ENCODE assay signal across 9 mouse cellular contexts in the genomic region with DNA sequence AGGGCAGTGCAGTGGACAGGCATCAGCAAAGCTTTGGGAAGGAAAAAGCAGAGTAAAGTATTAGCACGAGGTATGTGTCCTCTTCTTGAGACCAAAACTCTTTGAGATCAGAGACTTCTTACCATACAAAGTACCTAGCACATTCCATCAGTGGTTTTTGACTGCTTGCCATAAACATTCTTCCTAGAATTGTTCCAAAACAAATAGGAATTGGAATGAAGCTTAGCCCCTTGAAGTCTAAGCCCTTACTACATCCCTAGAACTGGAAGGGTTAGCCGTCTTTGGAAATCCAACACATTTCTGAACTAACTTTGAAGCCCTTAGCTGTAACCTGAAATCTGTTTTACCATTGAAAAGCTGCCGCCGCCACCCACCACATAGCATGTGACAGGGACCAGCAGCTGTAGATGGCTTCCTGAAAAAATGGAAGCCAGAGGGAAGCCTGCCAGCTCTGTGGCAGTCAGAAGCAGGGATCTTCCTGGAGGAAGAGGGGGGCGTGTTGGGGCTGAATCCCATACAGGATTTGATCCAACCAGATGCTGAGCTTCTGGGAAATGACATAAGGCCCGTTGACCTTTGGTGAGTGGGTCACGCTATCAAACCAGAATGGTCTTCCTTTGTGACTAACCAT. TPM values are rescaled to one million over a fixed set of nuclear protein-coding genes. Genes with fewer than 3 reads are reported as not detected.
DNase-seq lines count a peak whose midpoint lies in the region; ATAC-seq lines count a peak whose summit lies in the region.
"Had no signal": no experiment of that assay in that cellular context is flagged by ENCODE, and none has a peak within 500 bp of the region (broad histone marks: within the 10 kb centered on the region; RNA-seq: fewer than 3 reads in every experiment).

No protein-coding gene starts in this region.

- no peaks in the 10 kb centered on the region for H3K4me1 ChIP-seq in liver, embryonic 11.5 days (replicated peaks; ENCODE audit: control insufficient read depth, insufficient read depth, low read length)
- H3K4me1 ChIP-seq in neural tube, embryonic 15.5 days, result no peaks in the 10 kb centered on the region

- no peaks in the 10 kb centered on the region for H3K27me3 ChIP-seq in liver, embryonic 11.5 days (replicated peaks; ENCODE audit: control insufficient read depth, insufficient read depth, low read length)
- H3K27me3 ChIP-seq in neural tube, embryonic 15.5 days (replicated peaks), result no peaks in the 10 kb centered on the region
- H3K27me3 ChIP-seq: neural tube, embryonic 13.5 days had no signal

- no peak overlapping the region for H3K4me2 ChIP-seq in liver, embryonic 11.5 days
- H3K4me2 ChIP-seq in neural tube, embryonic 15.5 days, result no peak overlapping the region
- H3K4me2 ChIP-seq: neural tube, embryonic 13.5 days had no signal

- intact Hi-C loops in left cerebral cortex, postnatal 36 days (cut with DNase I), result loop anchor here (2.0 to 10.0 kb wide), 4 partner anchors 35 to 743 kb away; a partner anchor contains a TSS

- peak; percentile 44 for DNase-seq in NIH3T3 (ENCODE audit: low read depth)
- DNase-seq in brain, adult 2 months (ENCODE audit: low read depth, low spot score), result peak; percentile 81
- DNase-seq in kidney, adult 18-20 months, result peak; percentile 54
- peak; percentile 64 to 71 for DNase-seq in left cerebral cortex, postnatal 36 days (ENCODE audit: low spot score in 2 of 2)
- no peak for DNase-seq in liver, embryonic 11.5 days (ENCODE audit: low spot score)

- H3K9me3 ChIP-seq in liver, embryonic 11.5 days (ENCODE audit: control insufficient read depth, low read length), result no peaks in the 10 kb centered on the region
- no peaks in the 10 kb centered on the region for H3K9me3 ChIP-seq in neural tube, embryonic 15.5 days (replicated peaks)
- H3K9me3 ChIP-seq: neural tube, embryonic 13.5 days had no signal

- no peak overlapping the region for H3K4me3 ChIP-seq in liver, embryonic 11.5 days (ENCODE audit: low read depth, low read length)
- no peak overlapping the region for H3K4me3 ChIP-seq in neural tube, embryonic 15.5 days (replicated peaks)
- H3K4me3 ChIP-seq: neural tube, embryonic 13.5 days had no signal

- WGBS in liver, embryonic 11.5 days, result 89% methylated on average over 7 of the region's 7 CpGs
- 91% methylated on average over 7 of the region's 7 CpGs for WGBS in neural tube, embryonic 15.5 days

- no peak overlapping the region for H3K9ac ChIP-seq in liver, embryonic 11.5 days (ENCODE audit: low read depth, low read length)
- H3K9ac ChIP-seq in neural tube, embryonic 15.5 days (replicated peaks), result no peak overlapping the region
- H3K9ac ChIP-seq: neural tube, embryonic 13.5 days had no signal

- ATAC-seq in liver, embryonic 11.5 days (replicated peaks; ENCODE audit: low FRiP score), result no peak
- no peak for ATAC-seq in megakaryocyte-erythroid progenitor cell, adult 5-6 weeks (replicated peaks; ENCODE audit: low FRiP score, low TSS enrichment, poor library complexity, severe bottlenecking)
- ATAC-seq in neural tube, embryonic 15.5 days (ENCODE audit: low FRiP score), result no peak
- ATAC-seq: hindbrain, postnatal 0 days had no signal

- no peak overlapping the region for H3K27ac ChIP-seq in liver, embryonic 11.5 days (ENCODE audit: low read depth, low read length)
- no peak overlapping the region for H3K27ac ChIP-seq in neural tube, embryonic 15.5 days (replicated peaks)
- H3K27ac ChIP-seq: hindbrain, postnatal 0 days; neural tube, embryonic 13.5 days had no signal

- H3K36me3 ChIP-seq in liver, embryonic 11.5 days (ENCODE audit: control insufficient read depth, insufficient read depth, low read length), result peaks cover 12% of the 10 kb centered on the region
- peaks cover 30% of the 10 kb centered on the region for H3K36me3 ChIP-seq in neural tube, embryonic 15.5 days

RNA-seq across cellular contexts. Expression of a gene that starts 34.5 kb away (rescaled TPM):
- total RNA-seq in left cerebral cortex, postnatal 36 days (2021), result 10 to 100 TPM; 17.7 to 17.9 TPM
- 18.5 and 18.6 TPM in 2 replicates for polyA plus RNA-seq in liver, embryonic 11.5 days (2014; fragmentation: Nextera tagmentation; extraction: Ambion mirVana)
- total RNA-seq in megakaryocyte-erythroid progenitor cell, adult 5-6 weeks (2014; fragmentation: Nextera tagmentation), result 18.2 and 23.9 TPM in 2 replicates
- total RNA-seq in megakaryocyte-erythroid progenitor cell, adult 5-6 weeks (2017), result 18.8 and 29.6 TPM in 2 replicates
- polyA plus RNA-seq in neural tube, embryonic 15.5 days (2015; fragmentation: Nextera tagmentation; extraction: Ambion mirVana), result 25.5 and 26.0 TPM in 2 replicates

RNA-seq across cellular contexts. Expression of a gene that starts 34.6 kb away (rescaled TPM):
- total RNA-seq in left cerebral cortex, postnatal 36 days (2021), result 10 to 100 TPM; 82.6 to 94.8 TPM
- polyA plus RNA-seq in liver, embryonic 11.5 days (2014; fragmentation: Nextera tagmentation; extraction: Ambion mirVana), result 277 and 300 TPM in 2 replicates
- total RNA-seq in megakaryocyte-erythroid progenitor cell, adult 5-6 weeks (2014; fragmentation: Nextera tagmentation), result 290 and 320 TPM in 2 replicates
- 93.4 and 153 TPM in 2 replicates for total RNA-seq in megakaryocyte-erythroid progenitor cell, adult 5-6 weeks (2017)
- 227 and 235 TPM in 2 replicates for polyA plus RNA-seq in neural tube, embryonic 15.5 days (2015; fragmentation: Nextera tagmentation; extraction: Ambion mirVana)

RNA-seq across cellular contexts. Expression of a gene that starts 35.4 kb away (rescaled TPM):
- total RNA-seq in left cerebral cortex, postnatal 36 days (2021), result 10 to 100 TPM; 47.6 to 55.1 TPM
- 25.7 and 32.9 TPM in 2 replicates for polyA plus RNA-seq in liver, embryonic 11.5 days (2014; fragmentation: Nextera tagmentation; extraction: Ambion mirVana)
- 61.9 and 72.9 TPM in 2 replicates for total RNA-seq in megakaryocyte-erythroid progenitor cell, adult 5-6 weeks (2014; fragmentation: Nextera tagmentation)
- 41.4 and 59.8 TPM in 2 replicates for total RNA-seq in megakaryocyte-erythroid progenitor cell, adult 5-6 weeks (2017)
- polyA plus RNA-seq in neural tube, embryonic 15.5 days (2015; fragmentation: Nextera tagmentation; extraction: Ambion mirVana), result 32.4 and 38.1 TPM in 2 replicates
